Mouse (Mus musculus) lung, adult 2 months (tissue): ENCODE results near the gene Abcb5. TPM values are rescaled to one million over a fixed set of nuclear protein-coding genes. Genes with fewer than 3 reads are reported as not detected.
A peak's percentile ranks its signal among the peaks of the same experiment; 100 is the strongest.

Source experiments
- DNase-seq: peaks from one replicate; pipeline ENCODE4 v3.0.0; 2022
- H3K4me1 ChIP-seq: fragments of 200-500 bp; 2 replicates; pipeline ENCODE4 v1.6.1; 2011; ENCODE audit warnings: low read length; ENCODE audit not compliant: control insufficient read depth, insufficient read depth
- H3K4me3 ChIP-seq: fragments of 200-500 bp; replicated peaks from 2 replicates; pipeline ENCODE3; 2011; ENCODE audit warnings: low read depth, mild to moderate bottlenecking, control low read depth, low read length; ENCODE audit errors: extremely low read depth
- CTCF ChIP-seq: fragments of 200-500 bp; IDR thresholded peaks from 2 replicates; pipeline ENCODE4 v1.5.1; 2011; ENCODE audit warnings: mild to moderate bottlenecking, low read length, control low read depth; ENCODE audit not compliant: insufficient read depth
- POLR2A ChIP-seq: fragments of 200-500 bp; IDR thresholded peaks from 2 replicates; pipeline ENCODE4 v1.6.1; 2011; ENCODE audit warnings: low read depth, mild to moderate bottlenecking, control low read depth, low read length, borderline replicate concordance; ENCODE audit errors: extremely low read depth
- WGBS: fragments of 180-500 bp; shearing (Covaris S2); methylation state at CpG from one replicate; pipeline ENCODE4 v1.1.7; 2018; 5-methylcytosine and 5-hydroxymethylcytosine counted together
- polyA plus RNA-seq: library from polyadenylated mRNA; depleted of rRNA; stranded (reverse); fragments of >200 nt; gene quantifications from 2 replicates; pipeline ENCODE4 v1.2.3, GENCODE M21; 2012

The Abcb5 gene
- polyA plus RNA-seq, 1 experiment = not detected

DNA sequence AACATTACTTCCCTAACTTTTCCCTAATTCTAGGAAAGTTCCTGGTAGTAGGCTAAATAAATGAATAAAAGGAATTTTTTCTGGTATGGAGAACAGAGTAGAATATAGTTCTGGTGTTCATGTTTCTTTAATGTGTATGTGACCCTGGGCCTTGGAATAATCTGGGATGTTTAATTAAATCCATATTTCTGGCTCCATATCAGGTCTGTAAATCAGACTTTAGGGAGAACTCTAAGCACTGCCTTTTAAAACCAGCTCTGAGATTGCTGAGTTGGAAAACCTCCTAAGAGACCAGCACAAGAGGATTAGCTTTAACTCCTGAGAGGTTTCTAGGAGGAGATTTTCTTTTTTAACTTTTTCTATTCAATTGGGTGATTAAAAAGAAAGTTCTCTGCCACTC, 83.4 kb downstream of the Abcb5 start:
- no peak for DNase-seq
- TF ChIP-seq POLR2A (no peak), CTCF (no peak)
- no peaks in the 10 kb centered on the region for H3K4me1 ChIP-seq
- no peak overlapping the region for H3K4me3 ChIP-seq

GRCm38 (mm10) chr12:118872673-118873072, 93.5 kb downstream of the Abcb5 start:
- DNase-seq = no peak
- TF ChIP-seq POLR2A (no peak), CTCF (no peak)
- Histone ChIP-seq H3K4me3 (no peak overlapping the region), H3K4me1 (no peaks in the 10 kb centered on the region)
- 38% methylated on average over 8 of the region's 8 CpGs for WGBS

GRCm38 (mm10) chr12:118856151-118856550, 110.1 kb downstream of the Abcb5 start:
- Histone ChIP-seq H3K4me1 (no peaks in the 10 kb centered on the region), H3K4me3 (no peak overlapping the region)
- DNase-seq = no peak
- WGBS = 8% methylated on average over 7 of the region's 7 CpGs
- TF ChIP-seq POLR2A (no peak), CTCF (no peak)

- DNase-seq = peak; percentile 52
- TF ChIP-seq POLR2A (no peak), CTCF (peak; percentile 26; the same call in 1 of the 2 replicates)
- 2% methylated on average over 34 of the region's 34 CpGs for WGBS
- Histone ChIP-seq H3K4me1 (no peaks in the 10 kb centered on the region; the same call in 1 of the 2 replicates), H3K4me3 (no peak overlapping the region)
Observed at GRCm38 (mm10) chr12:118854831-118855453, 111.3 kb downstream of the Abcb5 start.

DNA sequence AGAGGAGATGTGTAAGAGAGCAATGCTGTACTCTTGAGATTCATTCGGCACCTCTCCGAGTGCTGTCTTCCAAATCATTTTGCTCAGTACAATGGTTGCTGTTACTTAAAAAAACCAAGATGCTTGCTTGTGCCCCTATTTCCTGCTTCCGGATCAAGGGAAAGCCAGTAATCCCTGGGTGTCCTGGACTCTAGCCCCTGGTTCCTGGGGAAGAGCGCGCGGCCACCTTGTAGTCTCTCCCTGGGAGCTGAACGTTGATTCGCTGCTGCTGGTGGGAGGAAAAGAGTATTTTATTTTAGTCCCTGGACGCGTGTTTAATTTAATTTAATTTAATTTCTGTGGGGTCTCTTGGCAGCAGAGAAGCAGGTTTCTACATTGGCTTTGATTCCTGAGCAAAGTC, 111.8 kb downstream of the Abcb5 start:
- no peak for DNase-seq
- Histone ChIP-seq H3K4me3 (no peak overlapping the region), H3K4me1 (no peaks in the 10 kb centered on the region; the same call in 1 of the 2 replicates)
- 3% methylated on average over 10 of the region's 10 CpGs for WGBS
- TF ChIP-seq CTCF (no peak), POLR2A (no peak)

DNA sequence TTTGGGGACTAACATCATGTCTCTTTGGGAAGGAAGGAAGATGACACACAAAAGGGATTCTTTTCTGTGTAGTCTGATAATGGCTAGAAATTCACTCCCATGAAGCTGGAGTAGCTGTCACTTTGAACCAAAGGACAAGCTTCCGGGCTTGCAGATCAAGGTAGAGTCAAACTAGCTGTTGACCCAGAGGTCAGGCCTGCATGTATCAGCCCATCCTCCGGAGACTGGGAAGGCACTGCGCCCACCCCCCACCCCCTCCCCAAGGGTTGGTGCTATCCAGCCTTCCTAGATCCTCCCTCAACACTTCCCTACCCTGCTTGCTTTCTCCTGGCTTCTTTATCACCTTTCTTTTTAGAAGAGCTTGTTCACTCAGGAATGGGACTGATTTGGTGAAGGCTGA, 112.9 kb downstream of the Abcb5 start:
- 9% methylated on average over 3 of the region's 3 CpGs for WGBS
- no peak for TF ChIP-seq POLR2A
- DNase-seq = no peak
- H3K4me3 ChIP-seq = no peak overlapping the region
- H3K4me1 ChIP-seq = peaks cover under 1% of the 10 kb centered on the region

- no peak for DNase-seq
- 32% methylated on average over 12 of the region's 12 CpGs for WGBS
- Histone ChIP-seq H3K4me1 (peaks cover 9% of the 10 kb centered on the region), H3K4me3 (no peak overlapping the region)
- TF ChIP-seq CTCF (no peak), POLR2A (no peak)
Observed at GRCm38 (mm10) chr12:118850851-118851410, 115.3 kb downstream of the Abcb5 start.

DNA sequence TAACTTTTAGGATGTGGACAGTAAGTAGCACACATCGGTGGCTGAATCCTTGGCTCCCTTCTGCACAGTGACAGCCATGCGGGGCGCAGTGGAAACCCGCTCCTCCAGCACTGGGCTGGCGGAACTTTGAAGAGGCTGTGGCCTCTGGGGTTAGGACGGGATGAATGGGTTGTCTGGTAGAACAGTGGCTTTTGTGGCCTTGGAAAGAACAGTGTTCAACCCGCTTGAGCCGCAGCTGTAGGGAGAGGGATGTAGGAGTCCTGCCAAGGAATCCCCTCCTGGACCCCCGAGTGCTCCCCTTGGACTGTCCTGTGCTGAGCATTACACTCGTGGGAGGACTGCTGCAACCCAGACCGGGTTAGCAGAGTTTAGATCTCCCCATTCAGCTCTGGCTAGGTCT, 116.2 kb downstream of the Abcb5 start:
- no peak for TF ChIP-seq CTCF
- no peak for TF ChIP-seq POLR2A
- DNase-seq = no peak

DNA sequence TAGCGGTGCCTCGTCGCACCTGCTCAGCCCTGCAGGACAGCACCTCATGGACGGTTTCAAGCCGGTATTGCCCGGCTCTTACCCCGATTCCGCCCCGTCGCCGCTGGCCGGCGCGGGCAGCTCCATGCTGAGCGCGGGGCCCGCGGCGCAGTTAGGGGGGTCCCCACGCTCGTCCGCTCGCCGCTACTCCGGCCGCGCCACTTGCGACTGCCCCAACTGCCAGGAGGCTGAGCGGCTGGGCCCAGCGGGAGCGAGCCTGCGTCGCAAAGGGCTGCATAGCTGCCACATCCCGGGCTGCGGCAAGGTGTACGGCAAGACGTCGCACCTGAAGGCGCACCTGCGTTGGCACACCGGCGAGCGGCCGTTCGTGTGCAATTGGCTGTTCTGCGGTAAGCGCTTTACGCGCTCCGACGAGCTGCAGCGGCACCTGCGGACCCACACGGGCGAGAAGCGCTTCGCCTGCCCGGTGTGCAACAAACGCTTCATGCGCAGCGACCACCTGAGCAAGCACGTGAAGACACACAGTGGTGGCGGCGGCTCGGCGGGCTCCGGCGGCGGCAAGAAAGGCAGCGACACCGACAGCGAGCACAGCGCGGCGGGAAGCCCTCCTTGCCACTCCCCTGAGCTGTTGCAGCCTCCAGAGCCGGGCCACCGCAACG, 116.9 kb downstream of the Abcb5 start:
- no peak for TF ChIP-seq POLR2A
- TF ChIP-seq CTCF = no peak
- Histone ChIP-seq H3K4me1 (peaks cover 9% of the 10 kb centered on the region), H3K4me3 (no peak overlapping the region)
- no peak for DNase-seq
- WGBS = 2% methylated on average over 78 of the region's 78 CpGs

More for the DNA sequence above, 116.2 kb downstream of the Abcb5 start:
- Histone ChIP-seq H3K4me1 (peaks cover 9% of the 10 kb centered on the region), H3K4me3 (no peak overlapping the region)
- 4% methylated on average over 11 of the region's 11 CpGs for WGBS
